ENCODE assay signal across 8 mouse cellular contexts in the genomic region with DNA sequence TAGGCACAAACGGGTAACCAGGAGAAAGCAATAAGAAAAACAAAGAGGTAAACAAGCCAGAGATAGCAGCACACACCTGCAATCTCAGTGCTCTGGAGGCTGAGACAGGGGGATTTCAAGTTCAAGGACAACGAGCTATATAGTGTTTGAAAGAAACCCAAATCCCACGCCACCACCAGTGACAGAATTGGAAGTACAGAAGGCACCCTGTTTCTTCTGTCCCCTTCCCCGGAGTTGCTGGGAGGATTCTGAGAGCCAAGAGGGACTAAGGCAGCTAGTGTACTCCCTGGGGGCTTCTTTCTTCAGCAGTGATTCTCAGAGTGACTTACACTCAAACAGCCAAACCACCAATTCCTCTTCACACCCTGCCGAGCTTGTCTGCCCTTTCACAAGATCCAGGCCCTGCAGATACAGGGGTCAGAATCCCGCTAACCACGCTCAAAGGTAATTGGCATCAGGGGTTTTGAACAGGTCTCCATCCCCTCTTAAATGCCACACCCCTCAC. TPM values are rescaled to one million over a fixed set of nuclear protein-coding genes. Genes with fewer than 3 reads are reported as not detected.
DNase-seq lines count a peak whose midpoint lies in the region; ATAC-seq and TF ChIP-seq lines count a peak whose summit lies in the region.

No protein-coding gene starts in this region.

- no peaks in the 10 kb centered on the region for H3K36me3 ChIP-seq in heart, postnatal 0 days (replicated peaks; ENCODE audit: control insufficient read depth, insufficient read depth, low read length)
- no peaks in the 10 kb centered on the region for H3K36me3 ChIP-seq in hindbrain, embryonic 12.5 days
- no peaks in the 10 kb centered on the region for H3K36me3 ChIP-seq in midbrain, embryonic 16.5 days (ENCODE audit: control insufficient read depth, insufficient read depth, low read length)

- ATAC-seq in heart, postnatal 0 days (ENCODE audit: insufficient read depth, low read depth): no peak
- ATAC-seq in hindbrain, embryonic 12.5 days (ENCODE audit: low FRiP score): peak; percentile 0; the same call in 1 of the 2 replicates
- ATAC-seq in midbrain, embryonic 16.5 days: no peak

- WGBS in heart, postnatal 0 days: 55% methylated on average over 7 of the region's 7 CpGs
- WGBS in hindbrain, embryonic 12.5 days: 23% methylated on average over 7 of the region's 7 CpGs
- WGBS in midbrain, embryonic 16.5 days: 12% methylated on average over 7 of the region's 7 CpGs

- peak overlapping the region; percentile 71 for H3K27ac ChIP-seq in heart, postnatal 0 days (ENCODE audit: low read depth)
- peak overlapping the region; percentile 99 for H3K27ac ChIP-seq in brown adipose tissue, adult 24 weeks (replicated peaks; ENCODE audit: low read depth, low read length)
- peak overlapping the region; percentile 99 for H3K27ac ChIP-seq in hindbrain, embryonic 12.5 days
- peak overlapping the region; percentile 99 for H3K27ac ChIP-seq in midbrain, embryonic 16.5 days (ENCODE audit: low read length)

- no peak for TF ChIP-seq EP300 in heart, postnatal 0 days (IDR thresholded peaks at IDR 0.05; ENCODE audit: low read depth)

- no peak for DNase-seq in heart, postnatal 0 days (ENCODE audit: low spot score)
- no peak for DNase-seq in heart, postnatal 10 days
- DNase-seq in layer of hippocampus, adult 9-10 months (ENCODE audit: low spot score): no peak
- no peak for DNase-seq in gastrocnemius, postnatal 14 days
- no peak for DNase-seq in cerebellum, postnatal 36 days

- TF ChIP-seq CTCF in heart, postnatal 0 days (IDR thresholded peaks at IDR 0.05; ENCODE audit: low read depth): no peak

- H3K9ac ChIP-seq in heart, postnatal 0 days (replicated peaks; ENCODE audit: low read depth, low read length): no peak overlapping the region
- peak overlapping the region; percentile 54 for H3K9ac ChIP-seq in hindbrain, embryonic 12.5 days
- H3K9ac ChIP-seq in midbrain, embryonic 16.5 days (ENCODE audit: low read depth, low read length): peak overlapping the region; percentile 61

- H3K27me3 ChIP-seq in heart, postnatal 0 days (ENCODE audit: control insufficient read depth, insufficient read depth, low read length): no peaks in the 10 kb centered on the region
- H3K27me3 ChIP-seq in hindbrain, embryonic 12.5 days: no peaks in the 10 kb centered on the region
- no peaks in the 10 kb centered on the region for H3K27me3 ChIP-seq in midbrain, embryonic 16.5 days (ENCODE audit: control insufficient read depth, insufficient read depth, low read depth, low read length)

- peaks cover 20% of the 10 kb centered on the region for H3K4me1 ChIP-seq in heart, postnatal 0 days (ENCODE audit: control insufficient read depth, insufficient read depth)
- H3K4me1 ChIP-seq in brown adipose tissue, adult 24 weeks (ENCODE audit: control insufficient read depth, insufficient read depth, insufficient read length, low read length): peaks cover 31% of the 10 kb centered on the region
- H3K4me1 ChIP-seq in hindbrain, embryonic 12.5 days: peaks cover 49% of the 10 kb centered on the region
- H3K4me1 ChIP-seq in midbrain, embryonic 16.5 days (ENCODE audit: control insufficient read depth, insufficient read depth, low read length): peaks cover 32% of the 10 kb centered on the region

- no peak overlapping the region for H3K4me2 ChIP-seq in heart, postnatal 0 days (ENCODE audit: low read depth, low read length)
- peak overlapping the region; percentile 46 for H3K4me2 ChIP-seq in hindbrain, embryonic 12.5 days (replicated peaks)
- peak overlapping the region; percentile 52 for H3K4me2 ChIP-seq in midbrain, embryonic 16.5 days (ENCODE audit: low read length)

- H3K9me3 ChIP-seq in heart, postnatal 0 days (replicated peaks; ENCODE audit: control insufficient read depth, low read length): no peaks in the 10 kb centered on the region
- no peaks in the 10 kb centered on the region for H3K9me3 ChIP-seq in hindbrain, embryonic 12.5 days (replicated peaks)
- no peaks in the 10 kb centered on the region for H3K9me3 ChIP-seq in midbrain, embryonic 16.5 days (replicated peaks; ENCODE audit: control insufficient read depth, low read length, poor library complexity, severe bottlenecking)

- peak overlapping the region; percentile 19; the same call in 1 of the 2 replicates for H3K4me3 ChIP-seq in heart, postnatal 0 days (ENCODE audit: low read depth, low read length)
- H3K4me3 ChIP-seq in brown adipose tissue, adult 24 weeks (ENCODE audit: insufficient read depth, low read depth, low read length): no peak overlapping the region
- peak overlapping the region; percentile 23 for H3K4me3 ChIP-seq in hindbrain, embryonic 12.5 days
- peak overlapping the region; percentile 21 for H3K4me3 ChIP-seq in midbrain, embryonic 16.5 days (ENCODE audit: low read depth, low read length)

- intact Hi-C loops in heart, postnatal 10 days (cut with DNase I): loop anchor here (2.0 kb wide), 1 partner anchor 53 kb away; no protein-coding TSS in a partner anchor
- intact Hi-C loops in gastrocnemius, postnatal 14 days (cut with DNase I; ENCODE audit: low total_unique reads): no loop called here

RNA-seq across cellular contexts. Expression of a gene that starts 51.3 kb away (rescaled TPM):
- 20.3 and 42.6 TPM in 2 replicates for total RNA-seq in heart, postnatal 0 days (2014; rRNA removed; ENCODE audit: low replicate concordance)
- polyA plus RNA-seq in heart, postnatal 0 days (2015; fragmentation: Nextera tagmentation; extraction: Ambion mirVana): 69.3 and 72.5 TPM in 2 replicates
- 10 to 100 TPM; 67.4 to 81.0 TPM for total RNA-seq in heart, postnatal 10 days (2021)
- polyA plus RNA-seq in brown adipose tissue, adult 24 weeks (2012; ENCODE audit: insufficient read depth, insufficient read length, missing spikeins): 172 and 175 TPM in 2 replicates
- 41.7 and 46.8 TPM in 2 replicates for polyA plus RNA-seq in hindbrain, embryonic 12.5 days (2016; fragmentation: Nextera tagmentation; extraction: Ambion mirVana)
- polyA plus RNA-seq in midbrain, embryonic 16.5 days (2015; fragmentation: Nextera tagmentation; extraction: Ambion mirVana): 28.1 and 28.6 TPM in 2 replicates
- 100 to 1,000 TPM; 133 to 139 TPM for total RNA-seq in gastrocnemius, postnatal 14 days (2021)
